Mouse (Mus musculus): Measurements from ENCODE around the gene Galnt18.

DNA sequence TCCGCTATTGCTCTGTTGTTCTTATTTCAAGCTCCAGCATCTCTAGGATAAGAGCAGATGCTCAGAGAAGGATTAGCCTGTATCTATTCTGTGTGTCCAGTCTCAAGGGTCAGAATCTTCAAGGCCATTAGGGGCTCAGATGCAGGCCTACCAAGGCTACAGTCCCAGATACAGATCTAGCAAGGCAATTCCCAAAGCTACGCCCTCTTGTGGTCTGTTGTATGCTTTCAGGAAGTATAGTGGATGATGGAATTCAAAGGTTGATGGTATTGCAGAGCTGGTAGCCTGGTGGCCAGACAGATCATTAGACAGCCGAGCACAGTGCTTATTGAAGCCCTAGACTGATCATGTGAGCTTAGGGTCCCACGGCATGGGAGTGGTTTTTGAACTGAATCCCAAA lies 320.1 kb downstream of the Galnt18 start:
- TF ChIP-seq CTCF (IDR thresholded peaks at IDR 0.05; ENCODE audit: borderline replicate concordance, extremely low read depth, insufficient read depth, insufficient read length) (no peak), POLR2A (IDR thresholded peaks at IDR 0.05; ENCODE audit: borderline replicate concordance, extremely low read depth, insufficient read depth, insufficient read length, poor library complexity, severe bottlenecking) (no peak)
